Mouse (Mus musculus): ENCODE data around the gene Nek9.

Gene Nek9

DNA sequence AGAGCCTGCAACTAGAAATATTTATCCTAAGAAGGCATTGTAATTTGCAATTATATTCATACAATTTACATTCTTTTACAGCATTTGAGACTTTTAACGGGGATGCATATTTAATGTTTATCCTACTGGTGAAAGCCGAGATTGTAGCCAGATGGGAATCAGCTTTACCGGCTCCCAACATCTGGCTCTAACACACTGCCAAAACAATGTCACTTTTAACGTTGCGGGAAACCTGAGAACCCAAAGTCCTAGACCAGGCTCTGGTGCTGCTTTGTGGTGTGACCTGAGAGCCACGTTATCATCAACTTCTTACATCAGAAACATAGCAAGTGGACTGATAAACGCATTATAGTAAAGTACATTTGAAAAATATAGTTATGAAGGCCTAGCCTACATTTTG is 74.2 kb downstream of the Nek9 start:
- DNase-seq (ENCODE audit: inconsistent age in 2 of 2, low spot score in 1 of 2) = no peak

- no peak for DNase-seq (ENCODE audit: inconsistent age in 2 of 2, low spot score in 1 of 2)
These were observed 74.6 kb downstream of the Nek9 start for GRCm38 (mm10) chr12:85264531-85264930.

DNA sequence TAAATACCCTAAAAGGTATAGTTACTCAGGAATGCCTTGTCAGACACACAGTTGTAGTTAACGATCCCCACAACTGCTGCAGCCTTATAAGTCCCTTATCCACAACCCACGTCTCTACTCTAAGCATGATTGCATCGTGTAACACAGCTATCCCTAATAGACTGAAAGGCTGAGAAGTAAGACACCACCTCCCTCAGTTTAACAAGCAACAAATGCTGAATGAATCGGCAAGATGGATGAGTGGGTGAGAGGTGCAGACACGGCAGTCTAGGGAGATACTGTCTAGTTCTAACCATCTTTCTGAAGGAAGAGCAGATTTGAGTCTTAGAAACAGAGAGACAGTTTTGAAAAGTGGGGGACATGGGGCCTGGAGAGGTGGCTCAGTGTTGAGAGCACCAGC is 76.0 kb downstream of the Nek9 start:
- DNase-seq (ENCODE audit: inconsistent age in 2 of 2, low spot score in 1 of 2) = no peak

- no peak for DNase-seq (ENCODE audit: inconsistent age in 2 of 2, low spot score in 1 of 2)
These were observed 76.7 kb downstream of the Nek9 start for GRCm38 (mm10) chr12:85262489-85262888.

- no peak for DNase-seq (ENCODE audit: inconsistent age in 2 of 2, low spot score in 1 of 2)
These were observed 82.0 kb downstream of the Nek9 start for GRCm38 (mm10) chr12:85257008-85257639.

- no peak for DNase-seq (ENCODE audit: inconsistent age in 2 of 2, low spot score in 1 of 2)
These were observed 82.9 kb downstream of the Nek9 start for GRCm38 (mm10) chr12:85256074-85256751.

GRCm38 (mm10) chr12:85252083-85252482 is 87.1 kb downstream of the Nek9 start:
- no peak for DNase-seq (ENCODE audit: inconsistent age in 2 of 2, low spot score in 1 of 2)
